Mouse (Mus musculus) lung, adult 2 months (tissue): ENCODE data around the gene Ankrd9. TPM values are rescaled to one million over a fixed set of nuclear protein-coding genes. Genes with fewer than 3 reads are reported as not detected.

Experiments
- DNase-seq: peaks from one replicate; pipeline ENCODE4 v3.0.0; 2022
- H3K4me1 ChIP-seq: fragments of 200-500 bp; 2 replicates; pipeline ENCODE4 v1.6.1; 2011; ENCODE audit warnings: low read length; ENCODE audit not compliant: control insufficient read depth, insufficient read depth
- H3K4me3 ChIP-seq: fragments of 200-500 bp; replicated peaks from 2 replicates; pipeline ENCODE3; 2011; ENCODE audit warnings: low read depth, mild to moderate bottlenecking, control low read depth, low read length; ENCODE audit errors: extremely low read depth
- CTCF ChIP-seq: fragments of 200-500 bp; IDR thresholded peaks from 2 replicates; pipeline ENCODE4 v1.5.1; 2011; ENCODE audit warnings: mild to moderate bottlenecking, low read length, control low read depth; ENCODE audit not compliant: insufficient read depth
- POLR2A ChIP-seq: fragments of 200-500 bp; IDR thresholded peaks from 2 replicates; pipeline ENCODE4 v1.6.1; 2011; ENCODE audit warnings: low read depth, mild to moderate bottlenecking, control low read depth, low read length, borderline replicate concordance; ENCODE audit errors: extremely low read depth
- WGBS: fragments of 180-500 bp; shearing (Covaris S2); methylation state at CpG from one replicate; pipeline ENCODE4 v1.1.7; 2018; 5-methylcytosine and 5-hydroxymethylcytosine counted together
- polyA plus RNA-seq: library from polyadenylated mRNA; depleted of rRNA; stranded (reverse); fragments of >200 nt; gene quantifications from 2 replicates; pipeline ENCODE4 v1.2.3, GENCODE M21; 2012

Gene Ankrd9
- polyA plus RNA-seq, 1 experiment: 24.5 TPM

DNA sequence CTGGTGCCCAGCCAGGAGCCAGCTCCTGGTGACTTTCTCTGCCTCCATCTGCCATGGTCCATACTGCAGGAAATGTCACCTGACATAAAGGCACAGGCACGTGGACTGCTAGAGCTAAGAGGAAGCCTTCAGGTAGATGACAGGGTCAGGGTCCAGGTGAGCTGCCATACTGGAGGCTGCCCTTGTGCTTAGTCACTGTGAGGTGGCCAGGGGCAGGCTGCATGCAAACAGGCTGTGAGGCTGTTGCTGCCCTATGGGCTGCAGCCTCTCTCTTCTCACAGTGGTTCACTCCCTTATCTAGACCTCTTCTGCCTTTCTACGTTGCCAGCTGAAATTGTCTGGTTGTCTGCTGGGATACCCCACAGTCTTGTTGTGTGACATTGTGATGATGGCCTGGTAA is 11.7 kb downstream of the Ankrd9 start:
- no peaks in the 10 kb centered on the region for H3K4me1 ChIP-seq
- TF ChIP-seq CTCF (no peak), POLR2A (no peak)
- DNase-seq: no peak
- 79% methylated on average over 2 of the region's 2 CpGs for WGBS
- H3K4me3 ChIP-seq: no peak overlapping the region

DNA sequence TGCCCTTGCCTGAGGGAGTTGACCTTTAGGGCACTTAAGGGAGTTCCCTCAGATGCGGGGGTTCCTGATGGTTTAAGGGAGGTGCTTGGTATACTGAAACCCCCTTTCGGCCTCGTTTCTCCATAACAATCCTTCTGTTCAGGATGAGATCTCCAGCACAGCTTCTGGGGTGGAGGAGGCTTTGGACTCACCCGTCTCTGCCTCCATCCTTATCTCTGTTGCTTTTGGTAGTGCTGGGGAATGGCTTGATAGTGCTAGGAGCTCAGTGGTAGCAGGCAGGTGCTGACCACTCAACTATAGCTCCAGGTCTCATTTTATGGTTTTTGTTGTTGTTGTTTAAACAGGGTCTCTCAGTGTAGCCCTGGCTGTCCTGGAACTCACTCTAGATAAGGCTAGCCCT is 12.8 kb downstream of the Ankrd9 start:
- no peak for DNase-seq
- Histone ChIP-seq H3K4me1 (no peaks in the 10 kb centered on the region), H3K4me3 (no peak overlapping the region)
- no peak for TF ChIP-seq POLR2A
- TF ChIP-seq CTCF: no peak
- WGBS: 82% methylated on average over 4 of the region's 4 CpGs

DNA sequence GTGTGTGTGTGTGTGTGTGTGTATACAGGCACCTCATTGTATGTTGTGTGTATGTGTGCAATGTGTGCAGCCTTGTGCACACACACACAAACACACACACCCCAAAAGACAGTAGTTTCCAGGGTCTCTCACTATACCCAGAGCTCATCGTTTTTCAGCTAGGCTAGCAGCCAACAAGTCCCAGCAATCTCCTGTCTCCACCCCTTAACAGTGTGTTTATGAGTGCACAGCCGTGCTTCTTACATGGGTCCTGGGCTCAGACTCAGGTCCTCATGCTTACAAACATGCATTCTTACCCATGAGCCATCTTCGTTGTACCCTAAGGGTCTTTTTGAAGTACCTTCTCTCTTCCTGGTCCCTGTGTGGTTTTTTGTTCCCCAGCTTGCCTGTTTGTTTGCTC is 13.3 kb downstream of the Ankrd9 start:
- DNase-seq: no peak
- 49% methylated on average over 3 of the region's 3 CpGs for WGBS

DNA sequence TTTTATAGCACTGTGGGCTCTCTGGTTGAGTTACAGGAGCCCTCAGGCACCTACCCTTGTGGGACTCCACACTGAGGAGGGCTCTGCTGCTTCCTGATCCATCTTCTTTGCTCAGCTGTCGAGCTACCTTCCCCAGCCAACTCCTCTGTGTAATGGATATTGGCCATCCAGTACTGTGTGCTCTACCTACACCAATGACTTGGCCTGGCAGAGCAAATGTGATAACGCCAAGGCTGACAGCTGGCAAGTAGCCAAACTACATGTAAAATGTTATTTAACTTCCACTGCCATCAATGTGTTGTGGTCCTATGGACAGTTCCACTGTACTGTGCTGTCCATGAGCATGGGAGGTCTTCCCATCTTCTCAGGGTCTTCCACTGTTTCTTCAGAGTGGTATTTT is 16.9 kb downstream of the Ankrd9 start:
- no peak for DNase-seq
- H3K4me1 ChIP-seq: no peaks in the 10 kb centered on the region
- TF ChIP-seq POLR2A (no peak), CTCF (no peak)
- WGBS: 71% methylated on average over 2 of the region's 2 CpGs
- no peak overlapping the region for H3K4me3 ChIP-seq

More for the DNA sequence above, 13.3 kb downstream of the Ankrd9 start:
- no peak overlapping the region for H3K4me3 ChIP-seq
- no peaks in the 10 kb centered on the region for H3K4me1 ChIP-seq
- TF ChIP-seq POLR2A (no peak), CTCF (no peak)

DNA sequence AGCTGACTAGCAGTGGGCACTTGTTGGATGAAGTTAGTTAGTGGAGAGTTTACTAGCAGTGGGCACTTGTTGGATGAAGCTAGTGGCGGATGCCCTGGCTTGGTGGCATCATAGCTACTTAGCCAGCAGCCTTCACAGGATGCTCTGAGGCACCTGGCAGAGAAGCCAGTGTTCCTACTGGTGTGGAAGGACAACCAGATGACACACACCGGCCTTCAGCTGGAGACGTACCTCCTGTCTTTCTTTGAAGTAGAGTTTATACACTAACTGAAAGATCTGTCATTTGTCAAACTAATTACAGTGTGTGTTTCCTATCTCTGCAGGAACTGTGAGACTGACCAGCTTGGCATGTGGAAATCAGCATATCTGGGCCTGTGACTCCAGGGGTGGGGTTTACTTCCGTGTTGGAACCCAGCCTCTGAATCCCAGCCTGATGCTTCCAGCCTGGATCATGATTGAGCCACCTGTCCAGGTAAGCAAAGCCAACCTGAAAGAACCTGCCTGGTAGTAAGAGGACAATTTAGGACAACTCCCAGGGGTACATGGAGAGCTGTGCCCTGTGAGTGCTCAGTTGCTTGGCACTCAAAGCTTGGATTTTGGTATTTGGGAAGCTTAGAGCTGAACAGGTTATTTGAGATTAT is 24.4 kb downstream of the Ankrd9 start:
- WGBS: 58% methylated on average over 4 of the region's 4 CpGs
- H3K4me3 ChIP-seq: no peak overlapping the region
- no peak for DNase-seq
- H3K4me1 ChIP-seq: no peaks in the 10 kb centered on the region
- no peak for TF ChIP-seq POLR2A
- TF ChIP-seq CTCF: no peak

DNA sequence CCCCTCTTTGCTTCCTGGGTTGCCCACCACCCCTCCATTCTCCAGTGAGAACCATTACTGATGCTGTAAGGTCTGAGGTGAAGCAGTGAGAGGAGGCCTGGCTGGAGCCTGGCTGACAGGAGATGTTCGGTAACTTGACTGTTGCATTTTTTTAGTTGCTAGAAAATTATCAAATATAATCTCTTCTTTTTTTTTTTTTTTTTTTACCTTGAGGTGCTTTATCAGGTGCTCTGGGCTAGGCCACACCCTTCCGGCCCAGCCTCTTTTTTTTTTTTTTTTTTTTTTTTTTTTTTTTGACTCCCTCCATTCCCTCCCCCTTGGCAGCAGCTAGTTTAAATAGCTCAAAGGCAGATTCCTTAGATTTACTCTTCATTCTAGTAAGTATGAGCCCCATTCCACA is 24.9 kb downstream of the Ankrd9 start:
- no peak for DNase-seq
- H3K4me1 ChIP-seq: no peaks in the 10 kb centered on the region
- H3K4me3 ChIP-seq: no peak overlapping the region
- no peak for TF ChIP-seq CTCF
- no peak for TF ChIP-seq POLR2A
- WGBS: 71% methylated on average over 2 of the region's 2 CpGs

DNA sequence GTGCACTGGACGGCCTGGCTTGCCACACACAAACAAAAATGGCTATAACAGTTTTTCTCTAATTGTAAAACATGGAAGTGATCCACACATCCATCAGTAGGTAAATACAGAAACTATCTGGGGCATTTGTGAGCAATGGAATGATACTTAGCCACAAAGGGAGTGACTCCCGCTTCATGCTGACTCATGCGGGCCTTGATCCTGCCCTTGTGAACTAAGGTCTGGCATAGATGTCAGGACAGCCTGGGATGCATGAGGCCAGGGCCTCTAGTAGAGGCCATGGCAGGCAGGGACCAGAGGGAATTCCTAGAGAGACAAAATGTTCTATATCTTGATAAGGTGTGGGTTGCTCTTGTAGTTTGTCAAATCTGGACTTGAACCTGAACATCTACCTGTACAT is 25.4 kb downstream of the Ankrd9 start:
- DNase-seq: no peak
- Histone ChIP-seq H3K4me3 (no peak overlapping the region), H3K4me1 (no peaks in the 10 kb centered on the region)
- TF ChIP-seq CTCF: no peak
- 90% methylated on average over 3 of the region's 3 CpGs for whole genome bisulfite sequencing

DNA sequence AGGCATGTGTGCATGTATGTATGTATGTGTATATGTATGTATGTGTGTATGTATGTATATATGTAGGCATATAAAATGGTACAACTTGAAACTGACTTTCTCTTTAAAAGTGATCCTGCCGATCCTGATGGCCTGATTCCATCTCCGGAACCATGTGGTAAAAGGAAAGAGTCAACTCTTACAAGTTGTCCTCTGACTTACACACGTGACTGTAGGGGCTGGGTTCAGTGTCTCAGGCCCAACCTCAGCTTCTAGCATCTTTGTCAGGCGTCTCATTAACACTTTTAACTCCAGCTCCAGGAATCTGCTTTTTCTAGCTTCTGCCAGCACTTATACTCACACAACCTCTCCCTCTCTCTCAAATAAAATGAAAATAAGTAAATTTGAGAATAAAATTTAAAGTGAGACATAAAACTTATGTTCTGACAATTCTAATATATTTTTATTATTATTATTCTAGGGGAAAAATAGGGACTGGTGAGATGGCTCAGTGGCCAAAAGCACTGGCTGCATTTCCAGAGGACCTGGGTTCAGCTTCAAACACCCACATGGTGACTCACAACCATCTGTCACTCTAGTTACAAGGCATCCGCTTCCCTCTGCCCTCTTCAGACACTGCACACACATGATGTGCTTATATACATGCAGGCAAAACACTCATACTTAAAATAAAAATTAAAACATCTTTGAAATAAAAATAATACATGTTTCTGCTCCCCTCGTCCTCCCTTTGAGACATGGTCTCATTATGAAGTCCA is 26.0 kb downstream of the Ankrd9 start:
- no peak for TF ChIP-seq CTCF
- Histone ChIP-seq H3K4me3 (no peak overlapping the region), H3K4me1 (no peaks in the 10 kb centered on the region)
- 86% methylated on average over 6 of the region's 6 CpGs for WGBS
- DNase-seq: no peak

DNA sequence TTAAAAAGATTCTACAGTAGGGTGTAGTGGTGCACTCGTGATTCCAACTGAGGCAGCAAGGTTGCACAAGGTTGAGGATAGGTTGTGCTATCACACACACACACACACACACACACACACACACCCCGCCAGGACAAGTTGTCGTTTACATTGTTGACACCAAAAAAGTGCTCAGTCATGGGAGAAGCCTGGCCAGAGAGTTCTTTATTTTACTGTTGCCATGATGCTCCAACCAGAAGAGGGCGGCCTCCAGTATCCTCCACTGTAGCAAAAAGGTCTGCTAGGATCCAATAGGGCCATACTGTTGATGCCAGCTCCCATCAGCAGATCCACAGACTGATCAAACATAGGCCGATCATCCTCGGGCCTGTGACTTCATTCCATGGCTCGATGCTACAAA is 27.6 kb downstream of the Ankrd9 start:
- Histone ChIP-seq H3K4me3 (no peak overlapping the region), H3K4me1 (no peaks in the 10 kb centered on the region)
- WGBS: 78% methylated on average over 7 of the region's 7 CpGs
- TF ChIP-seq POLR2A (no peak), CTCF (no peak)
- no peak for DNase-seq

DNA sequence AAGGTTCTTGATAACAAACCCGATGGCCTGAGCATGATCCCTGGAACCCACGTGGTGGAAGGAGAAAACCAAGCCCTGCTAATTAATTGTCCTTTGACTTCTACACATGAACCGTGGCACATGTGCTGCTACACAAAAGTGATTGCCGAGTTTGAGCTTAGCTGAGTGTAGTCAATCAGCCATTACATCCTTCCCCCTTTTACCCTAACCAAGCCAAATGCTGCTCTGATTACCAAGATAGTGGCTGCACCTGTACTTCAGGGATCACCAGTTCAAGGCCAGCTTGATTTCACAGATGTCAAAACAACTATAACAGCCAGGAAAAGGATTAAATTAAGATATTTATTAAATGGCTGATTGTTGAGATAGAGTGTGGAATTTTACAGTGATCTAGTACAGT is 28.7 kb downstream of the Ankrd9 start:
- TF ChIP-seq CTCF (no peak), POLR2A (no peak)
- DNase-seq: no peak
- Histone ChIP-seq H3K4me1 (no peaks in the 10 kb centered on the region), H3K4me3 (no peak overlapping the region)
- WGBS: 89% methylated on average over 4 of the region's 4 CpGs
